17 mouse cellular contexts compared by ENCODE assay signal in the genomic region with DNA sequence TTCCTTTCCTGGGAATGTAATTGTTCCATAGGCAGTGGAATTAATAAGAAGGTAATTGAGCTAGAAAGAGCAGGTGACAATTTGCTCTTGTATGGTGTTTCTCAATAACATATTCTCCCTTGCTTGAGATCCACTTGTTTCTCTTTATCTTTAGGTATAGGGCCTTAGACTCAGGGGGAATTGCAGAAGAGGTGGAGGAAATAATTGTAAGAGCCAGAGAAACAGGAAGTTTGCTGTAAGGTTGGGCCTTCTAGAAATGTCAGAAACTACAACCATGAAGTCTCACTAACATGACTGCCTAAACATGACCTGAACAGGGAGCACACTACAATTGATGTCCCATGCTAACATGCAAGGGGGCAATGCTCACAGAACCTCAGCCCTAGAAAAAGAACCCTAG. TPM values are rescaled to one million over a fixed set of nuclear protein-coding genes. Genes with fewer than 3 reads are reported as not detected.
"Had no signal": no experiment of that assay in that cellular context is flagged by ENCODE, and none has a peak within 500 bp of the region (broad histone marks: within the 10 kb centered on the region; RNA-seq: fewer than 3 reads in every experiment).

No protein-coding gene starts in this region.

- H3K4me1 ChIP-seq: neural tube, embryonic 13.5 days; neural tube, embryonic 15.5 days; stomach, embryonic 15.5 days had no signal

- H3K9ac ChIP-seq: neural tube, embryonic 13.5 days; neural tube, embryonic 15.5 days; stomach, embryonic 15.5 days had no signal

- H3K27ac ChIP-seq: neural tube, embryonic 13.5 days; neural tube, embryonic 15.5 days; stomach, embryonic 15.5 days; stomach, postnatal 0 days had no signal

- H3K4me3 ChIP-seq: neural tube, embryonic 13.5 days; neural tube, embryonic 15.5 days; stomach, embryonic 15.5 days had no signal

- H3K27me3 ChIP-seq: stomach, embryonic 15.5 days had no signal

- H3K9me3 ChIP-seq: neural tube, embryonic 13.5 days; neural tube, embryonic 15.5 days; stomach, embryonic 15.5 days had no signal

- H3K36me3 ChIP-seq: neural tube, embryonic 13.5 days; neural tube, embryonic 15.5 days; stomach, embryonic 15.5 days had no signal

- DNase-seq: retina, postnatal 1 day; right cerebral cortex, adult 18-20 months; right cerebral cortex, postnatal 14 days; right cerebral cortex, postnatal 25 days; right cerebral cortex, postnatal 4 days; spleen, adult 18-20 months; thymus, adult 18-20 months; thymus, adult 2 months; thymus, postnatal 14 days; thymus, postnatal 25 days; thymus, postnatal 36 days; thymus, postnatal 4 days had no signal

RNA-seq across cellular contexts. Expression of gene Ace2, which starts 50.7 kb away (rescaled TPM):
- polyA plus RNA-seq: neural tube, embryonic 13.5 days; spleen, adult 2 months had no signal
